Mouse (Mus musculus) thymus, postnatal 25 days (tissue): ENCODE data around the gene Vamp8.

Experiments
- DNase-seq: peaks from one replicate; pipeline ENCODE4 v3.0.0; 2022

The Vamp8 gene

GRCm38 (mm10) chr6:72401875-72402274 lies 11.4 kb upstream of the Vamp8 start:
- DNase-seq: peak; percentile 78

- DNase-seq: no peak
These were observed 9.5 kb upstream of the Vamp8 start for GRCm38 (mm10) chr6:72399967-72400366.

- no peak for DNase-seq
These were observed 6.3 kb upstream of the Vamp8 start for GRCm38 (mm10) chr6:72396837-72397251.

GRCm38 (mm10) chr6:72392341-72392740 lies 1.8 kb upstream of the Vamp8 start:
- no peak for DNase-seq

DNA sequence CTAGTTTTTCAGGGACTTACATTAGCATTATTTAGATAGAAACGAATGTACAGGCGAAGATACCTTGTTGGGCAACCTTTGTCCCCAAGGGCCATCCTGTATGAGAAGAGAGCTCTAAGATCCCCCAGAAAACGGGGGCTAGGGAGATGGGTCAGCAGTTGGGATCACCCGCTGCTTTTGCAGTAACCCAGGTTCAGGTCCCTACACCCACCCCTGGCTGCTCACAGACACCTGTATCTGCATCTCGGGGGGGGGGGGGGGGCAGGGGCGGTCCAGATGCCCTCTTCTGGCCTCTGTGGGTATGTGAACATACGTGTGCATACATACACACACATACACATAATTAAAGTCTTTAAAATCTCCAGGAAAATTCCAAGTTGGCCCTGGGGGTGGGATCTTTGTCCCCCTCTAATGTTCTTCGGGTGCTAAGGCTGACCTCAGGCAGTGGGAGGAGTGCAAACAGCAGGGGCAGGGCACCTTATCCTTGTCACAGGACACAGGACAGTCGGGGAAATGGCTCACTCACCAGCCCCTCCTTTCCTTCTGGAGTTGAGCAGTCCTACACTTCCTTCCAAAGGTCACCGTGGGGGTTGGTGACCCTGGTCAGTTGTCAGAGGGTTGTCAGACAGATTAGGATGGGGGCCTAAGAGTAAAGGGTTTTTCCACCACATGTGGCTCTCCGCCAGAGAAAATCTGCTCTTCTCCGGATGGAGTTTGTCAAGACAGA lies 455 bp upstream of the Vamp8 start:
- DNase-seq: peak; percentile 18

GRCm38 (mm10) chr6:72389471-72389940 lies 997 bp downstream of the Vamp8 start:
- no peak for DNase-seq

- DNase-seq: no peak
These were observed 1.6 kb downstream of the Vamp8 start for GRCm38 (mm10) chr6:72388791-72389329.

DNA sequence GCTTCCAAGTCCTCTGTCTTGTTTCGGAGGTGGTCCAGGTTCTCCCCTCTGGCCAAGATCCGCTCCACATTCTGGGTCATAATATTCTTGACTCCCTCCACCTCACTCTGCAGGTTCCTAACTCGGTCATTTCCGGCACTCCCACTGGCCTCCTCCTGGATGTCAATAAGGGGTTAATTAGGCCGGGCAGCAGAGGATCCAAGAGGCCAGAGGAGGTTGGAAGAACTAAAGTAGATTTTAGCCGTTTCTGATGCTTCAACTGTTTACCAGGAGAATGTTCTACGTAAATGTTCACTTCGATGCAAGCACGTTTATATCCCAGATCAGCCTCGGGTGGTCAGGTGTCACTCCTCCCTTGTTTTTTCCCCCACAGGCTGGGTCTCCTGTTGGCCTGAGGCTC lies 2.2 kb downstream of the Vamp8 start:
- no peak for DNase-seq

- no peak for DNase-seq
These were observed 2.7 kb downstream of the Vamp8 start for GRCm38 (mm10) chr6:72387816-72388215.

DNA sequence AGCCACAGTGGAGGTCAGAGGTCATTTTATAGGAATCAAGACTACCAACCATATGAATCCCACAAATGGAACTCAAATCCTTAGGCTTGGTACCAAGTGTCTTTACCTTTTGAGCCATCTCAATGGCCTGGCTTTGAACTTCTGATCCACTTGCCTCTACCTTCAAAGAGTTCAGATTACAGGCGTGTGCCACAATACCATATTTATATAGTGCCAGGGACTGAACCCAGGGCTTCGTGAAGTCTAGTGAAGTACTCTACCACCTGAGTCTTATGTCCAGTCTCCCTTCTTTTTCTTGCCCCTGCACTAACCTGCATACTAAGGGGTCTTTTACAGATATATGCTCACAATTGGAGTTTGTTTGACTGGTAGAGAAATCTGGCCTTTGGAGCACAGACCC lies 3.9 kb downstream of the Vamp8 start:
- DNase-seq: no peak

GRCm38 (mm10) chr6:72385258-72385657 lies 5.2 kb downstream of the Vamp8 start:
- no peak for DNase-seq

DNA sequence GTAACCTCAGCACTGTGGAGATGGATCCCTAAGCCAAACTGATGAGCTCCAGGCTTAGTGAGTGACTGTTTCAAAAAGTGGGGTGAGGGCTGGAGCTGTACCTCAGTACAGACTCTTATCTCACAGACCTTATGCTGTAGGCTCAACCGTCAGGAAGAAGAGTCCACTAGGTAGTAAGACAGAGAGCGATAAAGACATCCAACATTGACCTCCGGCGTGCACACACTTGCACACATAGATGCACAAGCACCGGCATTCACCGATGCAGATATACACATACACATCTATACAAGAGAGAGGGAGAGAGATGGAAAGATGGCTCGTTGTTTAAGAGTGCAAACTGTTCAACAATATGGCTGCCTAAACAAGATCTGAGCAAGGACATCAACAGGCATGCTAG lies 6.6 kb downstream of the Vamp8 start:
- DNase-seq: no peak

DNA sequence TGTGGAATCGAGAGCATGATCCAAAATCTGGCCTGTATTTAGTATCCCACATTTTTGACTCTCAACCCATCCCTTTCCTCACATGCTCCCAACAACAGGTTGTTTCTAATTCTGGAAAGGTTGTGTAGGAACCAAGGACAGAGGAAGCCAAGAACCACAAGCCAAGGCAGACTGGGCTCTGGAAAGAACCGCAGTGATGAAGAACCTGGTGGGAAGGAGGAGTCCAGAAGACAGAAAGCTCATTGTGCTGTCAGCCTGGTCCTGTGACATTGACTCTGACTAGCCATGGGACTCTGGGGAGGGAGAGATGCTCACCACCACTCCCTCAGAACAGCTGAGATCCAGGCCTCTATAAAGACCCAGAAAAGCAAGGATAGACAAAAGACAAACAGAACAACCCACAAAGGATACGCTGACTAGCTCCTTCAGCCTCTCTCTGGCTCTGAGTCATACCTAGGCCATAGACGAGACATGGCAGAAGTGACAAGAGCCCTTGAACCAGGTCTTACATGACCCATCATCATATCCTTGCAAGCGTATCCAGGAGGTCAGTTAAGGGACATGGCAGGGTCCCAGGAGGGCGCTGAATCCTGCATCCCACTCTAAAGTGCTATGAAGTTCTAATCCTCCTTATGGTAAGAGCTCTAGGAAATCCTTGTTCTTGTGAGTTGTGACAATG lies 7.2 kb downstream of the Vamp8 start:
- no peak for DNase-seq

- DNase-seq: no peak
These were observed 8.0 kb downstream of the Vamp8 start for GRCm38 (mm10) chr6:72382494-72382893.

- peak; percentile 94 for DNase-seq
These were observed 10.3 kb downstream of the Vamp8 start, which contains the start of gene Vamp5 for GRCm38 (mm10) chr6:72380131-72380770. Gene Vamp5, minus strand, starts transcription at chr6:72380468.

GRCm38 (mm10) chr6:72379377-72380130 lies 10.9 kb downstream of the Vamp8 start:
- DNase-seq: no peak

DNA sequence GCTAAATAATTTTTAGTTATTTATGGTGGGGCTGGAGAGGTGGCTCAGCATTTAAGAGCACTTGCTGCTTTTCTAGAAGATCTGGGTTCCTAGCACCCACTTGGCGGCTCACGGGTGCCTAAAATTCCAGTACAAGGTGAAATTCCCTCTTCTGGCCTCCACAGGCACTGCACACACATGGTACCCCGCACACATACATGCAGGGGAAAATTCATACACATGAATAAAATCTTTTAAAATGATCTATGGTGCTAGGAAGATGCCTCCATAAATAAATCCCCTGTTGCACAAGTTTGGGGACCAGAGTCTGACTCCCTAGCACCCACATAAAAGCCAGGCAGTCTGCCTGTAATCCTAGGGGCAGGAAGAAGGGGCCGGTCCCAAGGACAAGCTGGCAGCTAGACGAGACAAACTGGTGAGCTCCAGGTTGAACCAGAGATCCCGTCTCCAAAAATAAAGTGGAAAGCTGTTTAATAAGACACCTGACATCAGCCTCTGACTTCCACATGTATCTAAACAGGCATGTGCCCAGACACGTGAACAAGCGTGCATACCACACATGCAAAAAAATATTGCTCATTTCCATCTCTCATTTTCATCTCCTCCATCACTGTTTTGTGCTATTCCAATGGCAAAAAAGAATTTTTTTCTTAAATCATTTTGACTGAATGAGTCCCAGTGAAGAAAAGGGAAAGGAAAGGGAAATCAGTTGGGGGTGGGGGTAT lies 11.8 kb downstream of the Vamp8 start:
- DNase-seq: no peak

DNA sequence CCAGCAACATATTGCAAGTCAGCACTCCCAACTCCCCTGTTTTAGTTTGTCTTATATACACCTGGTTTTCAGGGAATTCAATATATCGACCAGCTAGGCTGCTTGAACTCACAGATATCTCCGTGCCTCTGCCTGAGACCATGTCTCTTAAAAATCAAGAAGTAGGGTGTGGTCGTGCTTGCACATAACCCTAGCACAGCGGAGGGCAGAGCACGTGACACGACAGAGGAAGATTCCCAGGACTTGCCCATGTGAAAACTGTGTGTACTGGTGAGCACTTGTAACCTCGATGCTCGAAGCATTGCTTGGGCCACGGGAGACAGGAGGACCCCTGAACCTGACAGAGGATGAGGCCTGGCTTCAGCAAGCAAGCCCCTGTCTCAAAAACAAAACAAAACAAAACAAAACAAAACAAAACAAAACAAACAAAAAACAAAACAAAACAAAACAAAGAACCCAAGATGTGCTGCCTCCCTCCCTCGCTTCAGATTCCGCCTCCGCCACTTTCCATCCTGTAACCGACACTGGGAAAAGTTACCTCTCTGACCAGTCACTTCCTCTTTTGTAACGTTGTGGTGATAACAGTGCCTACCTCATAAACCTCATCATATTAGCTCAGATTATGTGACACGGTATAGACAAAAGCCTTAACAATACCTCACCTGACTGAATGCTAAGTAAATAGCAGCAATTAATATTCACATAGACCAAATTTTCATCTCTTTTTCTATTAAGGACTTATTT lies 15.5 kb downstream of the Vamp8 start:
- no peak for DNase-seq

DNA sequence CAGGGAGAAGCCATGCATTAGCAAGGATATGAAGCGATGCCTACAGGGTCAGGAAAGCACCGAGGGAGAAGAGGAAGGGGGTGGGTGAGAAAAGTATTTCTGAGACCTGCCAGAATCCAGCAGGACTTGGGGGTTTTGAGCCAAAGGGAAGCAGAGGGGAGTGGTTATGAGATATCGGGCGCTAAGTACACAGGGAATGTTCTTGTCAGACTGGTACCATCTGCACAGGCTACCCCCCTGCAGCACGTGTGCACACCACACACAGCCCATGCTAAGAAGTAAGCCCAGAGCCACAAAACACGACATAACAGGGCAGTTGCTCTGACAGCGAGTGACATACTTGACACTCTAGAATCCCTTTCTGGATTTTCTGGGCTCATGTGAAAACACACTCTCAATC lies 16.3 kb downstream of the Vamp8 start:
- DNase-seq: no peak

DNA sequence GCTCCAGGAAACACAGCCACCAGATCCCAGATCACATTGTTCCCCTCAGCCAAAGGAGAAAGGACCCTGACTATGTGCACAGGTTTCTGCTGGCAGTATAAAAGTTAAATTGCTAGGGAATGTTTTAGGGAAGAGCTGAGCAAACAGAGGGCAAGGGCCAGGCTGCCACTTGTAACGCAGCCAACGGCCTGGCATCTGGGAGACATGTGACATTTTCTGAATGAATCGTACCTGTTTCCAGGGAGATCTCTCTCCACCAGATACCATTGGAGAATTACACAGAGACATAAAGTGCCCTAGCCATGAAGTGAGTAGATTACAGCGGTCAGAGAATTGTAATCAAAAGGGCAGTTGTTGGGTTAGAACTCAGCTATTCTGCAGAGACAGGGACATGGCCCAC lies 17.3 kb downstream of the Vamp8 start:
- no peak for DNase-seq

- DNase-seq: no peak
These were observed 18.9 kb downstream of the Vamp8 start for GRCm38 (mm10) chr6:72371571-72371970.
